8 mouse cellular contexts compared by ENCODE assay signal in genomic region chr8:83977646-83978045, GRCm38 (mm10). TPM values are rescaled to one million over a fixed set of nuclear protein-coding genes. Genes with fewer than 3 reads are reported as not detected.
DNase-seq lines count a peak whose midpoint lies in the region; ATAC-seq lines count a peak whose summit lies in the region.

No protein-coding gene starts in this region.

- no peak overlapping the region for H3K4me2 ChIP-seq in midbrain, embryonic 12.5 days (replicated peaks)
- H3K4me2 ChIP-seq in neural tube, embryonic 15.5 days = peak overlapping the region; percentile 2; the same call in 1 of the 2 replicates

- 0 out of 2 replicates have a peak overlapping the region, but pooled peaks have one; percentile 11 for H3K27ac ChIP-seq in midbrain, embryonic 12.5 days (replicated peaks)
- no peak overlapping the region for H3K27ac ChIP-seq in midbrain, embryonic 10.5 days (replicated peaks)
- H3K27ac ChIP-seq in neural tube, embryonic 15.5 days (replicated peaks) = no peak overlapping the region

- WGBS in midbrain, embryonic 12.5 days = 76% methylated on average over 6 of the region's 6 CpGs
- 77% methylated on average over 6 of the region's 6 CpGs for WGBS in midbrain, embryonic 10.5 days
- WGBS in neural tube, embryonic 15.5 days = 69% methylated on average over 6 of the region's 6 CpGs

- peak; percentile 57 for DNase-seq in adrenal gland, postnatal 10 days
- DNase-seq in adrenal gland, adult 18-20 months (ENCODE audit: low spot score in 2 of 2) = no peak
- no peak for DNase-seq in midbrain, embryonic 10.5 days (ENCODE audit: low spot score)
- DNase-seq in kidney, postnatal 14 days = peak; percentile 50
- DNase-seq in gastrocnemius, postnatal 4 days (ENCODE audit: low spot score in 2 of 2) = no peak

- H3K9me3 ChIP-seq in midbrain, embryonic 12.5 days = no peaks in the 10 kb centered on the region
- no peaks in the 10 kb centered on the region for H3K9me3 ChIP-seq in midbrain, embryonic 10.5 days (replicated peaks)
- no peaks in the 10 kb centered on the region for H3K9me3 ChIP-seq in neural tube, embryonic 15.5 days (replicated peaks)

- no peaks in the 10 kb centered on the region for H3K27me3 ChIP-seq in midbrain, embryonic 12.5 days
- H3K27me3 ChIP-seq in midbrain, embryonic 10.5 days (ENCODE audit: low read depth, poor library complexity, severe bottlenecking) = no peaks in the 10 kb centered on the region
- no peaks in the 10 kb centered on the region for H3K27me3 ChIP-seq in neural tube, embryonic 15.5 days (replicated peaks)

- H3K9ac ChIP-seq in midbrain, embryonic 12.5 days (replicated peaks) = no peak overlapping the region
- H3K9ac ChIP-seq in neural tube, embryonic 15.5 days (replicated peaks) = no peak overlapping the region

- no peak for ATAC-seq in midbrain, embryonic 12.5 days (ENCODE audit: low FRiP score, low read depth)
- ATAC-seq in neural tube, embryonic 15.5 days (ENCODE audit: low FRiP score) = no peak
- ATAC-seq in frontal cortex, adult (ENCODE audit: low TSS enrichment) = no peak

- H3K4me1 ChIP-seq in midbrain, embryonic 12.5 days = peaks cover 31% of the 10 kb centered on the region
- peaks cover 37% of the 10 kb centered on the region for H3K4me1 ChIP-seq in midbrain, embryonic 10.5 days
- peaks cover 42% of the 10 kb centered on the region for H3K4me1 ChIP-seq in neural tube, embryonic 15.5 days

- no peak overlapping the region for H3K4me3 ChIP-seq in midbrain, embryonic 12.5 days
- H3K4me3 ChIP-seq in midbrain, embryonic 10.5 days = no peak overlapping the region
- no peak overlapping the region for H3K4me3 ChIP-seq in neural tube, embryonic 15.5 days (replicated peaks)

- H3K36me3 ChIP-seq in midbrain, embryonic 12.5 days = peaks cover 28% of the 10 kb centered on the region
- H3K36me3 ChIP-seq in midbrain, embryonic 10.5 days = peaks cover 48% of the 10 kb centered on the region
- H3K36me3 ChIP-seq in neural tube, embryonic 15.5 days = peaks cover 25% of the 10 kb centered on the region

RNA-seq across cellular contexts. Expression of gene Prkaca, which starts 4.9 kb away (rescaled TPM):
- total RNA-seq in adrenal gland, postnatal 10 days (2021) = 100 to 1,000 TPM; 253 to 325 TPM
- total RNA-seq in adrenal gland, adult 18-20 months (2021) = 100 to 1,000 TPM; 279 to 302 TPM
- 193 and 207 TPM in 2 replicates for polyA plus RNA-seq in midbrain, embryonic 12.5 days (2016; fragmentation: Nextera tagmentation; extraction: Ambion mirVana)
- 169 and 178 TPM in 2 replicates for polyA plus RNA-seq in midbrain, embryonic 10.5 days (2016; fragmentation: Nextera tagmentation; extraction: Ambion mirVana)
- polyA plus RNA-seq in neural tube, embryonic 15.5 days (2015; fragmentation: Nextera tagmentation; extraction: Ambion mirVana) = 234 and 256 TPM in 2 replicates
- 100 to 1,000 TPM; 837 to 892 TPM for total RNA-seq in gastrocnemius, postnatal 4 days (2021)

RNA-seq across cellular contexts. Expression of gene Samd1, which starts 19.8 kb away (rescaled TPM):
- 10 to 100 TPM; 40.8 to 41.6 TPM for total RNA-seq in adrenal gland, postnatal 10 days (2021)
- total RNA-seq in adrenal gland, adult 18-20 months (2021) = 10 to 100 TPM; 28.2 to 30.3 TPM
- polyA plus RNA-seq in midbrain, embryonic 12.5 days (2016; fragmentation: Nextera tagmentation; extraction: Ambion mirVana) = 7.7 and 9.7 TPM in 2 replicates
- polyA plus RNA-seq in midbrain, embryonic 10.5 days (2016; fragmentation: Nextera tagmentation; extraction: Ambion mirVana) = 8.0 and 8.5 TPM in 2 replicates
- 7.9 and 8.4 TPM in 2 replicates for polyA plus RNA-seq in neural tube, embryonic 15.5 days (2015; fragmentation: Nextera tagmentation; extraction: Ambion mirVana)
- 10 to 100 TPM; 40.7 to 44.4 TPM for total RNA-seq in gastrocnemius, postnatal 4 days (2021)

RNA-seq across cellular contexts. Expression of gene Asf1b, which starts 22.3 kb away (rescaled TPM):
- total RNA-seq in adrenal gland, postnatal 10 days (2021) = 10 to 100 TPM in 1 of 2 experiments, 1 to 10 TPM in 1; 9.2 to 12.1 TPM
- total RNA-seq in adrenal gland, adult 18-20 months (2021) = 1 to 10 TPM; 1.7 to 2.8 TPM
- polyA plus RNA-seq in midbrain, embryonic 12.5 days (2016; fragmentation: Nextera tagmentation; extraction: Ambion mirVana) = 58.8 and 62.8 TPM in 2 replicates
- polyA plus RNA-seq in midbrain, embryonic 10.5 days (2016; fragmentation: Nextera tagmentation; extraction: Ambion mirVana) = 106 and 115 TPM in 2 replicates
- 8.0 and 24.4 TPM in 2 replicates for polyA plus RNA-seq in neural tube, embryonic 15.5 days (2015; fragmentation: Nextera tagmentation; extraction: Ambion mirVana)
- total RNA-seq in gastrocnemius, postnatal 4 days (2021) = 10 to 100 TPM; 14.9 to 17.2 TPM

RNA-seq across cellular contexts. Expression of gene Gm10644, which starts 22.6 kb away (rescaled TPM):
- total RNA-seq in adrenal gland, postnatal 10 days (2021) = under 1 TPM; 0.51 to 0.88 TPM
- 1 to 10 TPM; 1.2 to 1.7 TPM for total RNA-seq in adrenal gland, adult 18-20 months (2021)
- 0.76 and 0.88 TPM in 2 replicates for polyA plus RNA-seq in midbrain, embryonic 12.5 days (2016; fragmentation: Nextera tagmentation; extraction: Ambion mirVana)
- polyA plus RNA-seq in midbrain, embryonic 10.5 days (2016; fragmentation: Nextera tagmentation; extraction: Ambion mirVana) = 0.94 and 1.0 TPM in 2 replicates
- 1.1 TPM in 2 replicates for polyA plus RNA-seq in neural tube, embryonic 15.5 days (2015; fragmentation: Nextera tagmentation; extraction: Ambion mirVana)
- under 1 TPM; 0.22 to 0.23 TPM for total RNA-seq in gastrocnemius, postnatal 4 days (2021)

RNA-seq across cellular contexts. Expression of gene 1700067K01Rik, which starts 23.7 kb away (rescaled TPM):
- under 1 TPM; 0.48 to 0.60 TPM for total RNA-seq in adrenal gland, postnatal 10 days (2021)
- under 1 TPM; 0.54 to 0.96 TPM for total RNA-seq in adrenal gland, adult 18-20 months (2021)
- 0.89 and 1.1 TPM in 2 replicates for polyA plus RNA-seq in midbrain, embryonic 12.5 days (2016; fragmentation: Nextera tagmentation; extraction: Ambion mirVana)
- polyA plus RNA-seq in midbrain, embryonic 10.5 days (2016; fragmentation: Nextera tagmentation; extraction: Ambion mirVana) = 0.68 and 0.99 TPM in 2 replicates
- 0.82 and 1.2 TPM in 2 replicates for polyA plus RNA-seq in neural tube, embryonic 15.5 days (2015; fragmentation: Nextera tagmentation; extraction: Ambion mirVana)
- under 1 TPM in 1 of 2 experiments, not detected in 1; 0.44 TPM for total RNA-seq in gastrocnemius, postnatal 4 days (2021)

Comparison
In these comparisons a context has a peak if more than half of its experiments do, and no peak if none do; other contexts are left out.
1. DNase-seq: peak in adrenal gland, postnatal 10 days (single experiment) and kidney, postnatal 14 days (single experiment); none in adrenal gland, adult 18-20 months (0 of 2), midbrain, embryonic 10.5 days (single experiment) and gastrocnemius, postnatal 4 days (0 of 2).